Mouse (Mus musculus): ENCODE measurements around the gene Cdkal1. TPM values are rescaled to one million over a fixed set of nuclear protein-coding genes. Genes with fewer than 3 reads are reported as not detected.

Gene Cdkal1
- polyA plus RNA-seq, 2 experiments: 10.8 to 29.8 TPM

- no peak for ATAC-seq (ENCODE audit: low FRiP score, low read depth)
These were observed 95.6 kb downstream of the Cdkal1 start for GRCm38 (mm10) chr13:29759691-29760467.

GRCm38 (mm10) chr13:29756052-29756451 lies 99.4 kb downstream of the Cdkal1 start:
- H3K4me3 ChIP-seq (replicated peaks; ENCODE audit: low read length): no peak overlapping the region
- H3K27ac ChIP-seq (replicated peaks; ENCODE audit: low read depth, low read length): no peak overlapping the region
- no peaks in the 10 kb centered on the region for H3K36me3 ChIP-seq (ENCODE audit: control insufficient read depth, insufficient read depth, low read length)
- H3K4me1 ChIP-seq (ENCODE audit: control insufficient read depth, insufficient read depth, low read length): peaks cover 7% of the 10 kb centered on the region
- no peak overlapping the region for H3K9ac ChIP-seq (ENCODE audit: low read depth, low read length, severe bottlenecking)
- ATAC-seq (ENCODE audit: low FRiP score, low read depth) (no peak), DNase-seq (ENCODE audit: low spot score) (no peak)
- H3K9me3 ChIP-seq (ENCODE audit: control insufficient read depth, low read length): no peaks in the 10 kb centered on the region
- TF ChIP-seq POLR2A (IDR thresholded peaks at IDR 0.05; ENCODE audit: borderline replicate concordance, extremely low read depth, insufficient read depth, insufficient read length): no peak
- H3K4me2 ChIP-seq (replicated peaks; ENCODE audit: low read depth, low read length, severe bottlenecking): no peak overlapping the region
- H3K27me3 ChIP-seq (ENCODE audit: control insufficient read depth, insufficient read depth, low read length): no peaks in the 10 kb centered on the region
- 89% methylated on average over 3 of the region's 3 CpGs for WGBS

More at GRCm38 (mm10) chr13:29759691-29760467, 95.6 kb downstream of the Cdkal1 start:
- Histone ChIP-seq H3K36me3 (ENCODE audit: control insufficient read depth, insufficient read depth, low read length) (no peaks in the 10 kb centered on the region), H3K4me1 (ENCODE audit: control insufficient read depth, insufficient read depth, low read length) (peaks cover 7% of the 10 kb centered on the region), H3K4me2 (replicated peaks; ENCODE audit: low read depth, low read length, severe bottlenecking) (no peak overlapping the region), H3K4me3 (replicated peaks; ENCODE audit: low read length) (no peak overlapping the region), H3K9me3 (ENCODE audit: control insufficient read depth, low read length) (no peaks in the 10 kb centered on the region), H3K27ac (replicated peaks; ENCODE audit: low read depth, low read length) (no peak overlapping the region), H3K9ac (ENCODE audit: low read depth, low read length, severe bottlenecking) (no peak overlapping the region), H3K27me3 (ENCODE audit: control insufficient read depth, insufficient read depth, low read length) (no peaks in the 10 kb centered on the region)
- WGBS: 74% methylated on average over 5 of the region's 5 CpGs
- no peak for TF ChIP-seq POLR2A (IDR thresholded peaks at IDR 0.05; ENCODE audit: borderline replicate concordance, extremely low read depth, insufficient read depth, insufficient read length)
- no peak for DNase-seq (ENCODE audit: low spot score)

GRCm38 (mm10) chr13:29753254-29753653 lies 102.2 kb downstream of the Cdkal1 start:
- H3K4me2 ChIP-seq (replicated peaks; ENCODE audit: low read depth, low read length, severe bottlenecking): no peak overlapping the region
- no peak for ATAC-seq (ENCODE audit: low FRiP score, low read depth)
- TF ChIP-seq POLR2A (IDR thresholded peaks at IDR 0.05; ENCODE audit: borderline replicate concordance, extremely low read depth, insufficient read depth, insufficient read length): no peak

GRCm38 (mm10) chr13:29752061-29752460 lies 103.4 kb downstream of the Cdkal1 start:
- WGBS: 77% methylated on average over 6 of the region's 6 CpGs
- DNase-seq (ENCODE audit: low spot score): no peak
- ATAC-seq (ENCODE audit: low FRiP score, low read depth): no peak
- H3K9ac ChIP-seq (ENCODE audit: low read depth, low read length, severe bottlenecking): no peak overlapping the region
- no peaks in the 10 kb centered on the region for H3K9me3 ChIP-seq (ENCODE audit: control insufficient read depth, low read length)
- no peak overlapping the region for H3K4me3 ChIP-seq (replicated peaks; ENCODE audit: low read length)
- H3K27ac ChIP-seq (replicated peaks; ENCODE audit: low read depth, low read length): no peak overlapping the region
- H3K36me3 ChIP-seq (ENCODE audit: control insufficient read depth, insufficient read depth, low read length): no peaks in the 10 kb centered on the region
- H3K4me1 ChIP-seq (ENCODE audit: control insufficient read depth, insufficient read depth, low read length): peaks cover 5% of the 10 kb centered on the region; the same call in 1 of the 2 replicates
- no peak for TF ChIP-seq POLR2A (IDR thresholded peaks at IDR 0.05; ENCODE audit: borderline replicate concordance, extremely low read depth, insufficient read depth, insufficient read length)
- no peak overlapping the region for H3K4me2 ChIP-seq (replicated peaks; ENCODE audit: low read depth, low read length, severe bottlenecking)
- no peaks in the 10 kb centered on the region for H3K27me3 ChIP-seq (ENCODE audit: control insufficient read depth, insufficient read depth, low read length)

More at GRCm38 (mm10) chr13:29753254-29753653, 102.2 kb downstream of the Cdkal1 start:
- Histone ChIP-seq H3K9ac (ENCODE audit: low read depth, low read length, severe bottlenecking) (no peak overlapping the region), H3K4me3 (replicated peaks; ENCODE audit: low read length) (no peak overlapping the region), H3K4me1 (ENCODE audit: control insufficient read depth, insufficient read depth, low read length) (no peaks in the 10 kb centered on the region), H3K36me3 (ENCODE audit: control insufficient read depth, insufficient read depth, low read length) (no peaks in the 10 kb centered on the region), H3K9me3 (ENCODE audit: control insufficient read depth, low read length) (no peaks in the 10 kb centered on the region), H3K27me3 (ENCODE audit: control insufficient read depth, insufficient read depth, low read length) (no peaks in the 10 kb centered on the region), H3K27ac (replicated peaks; ENCODE audit: low read depth, low read length) (no peak overlapping the region)
- 93% methylated on average over 3 of the region's 3 CpGs for WGBS
- no peak for DNase-seq (ENCODE audit: low spot score)

GRCm38 (mm10) chr13:29751201-29751600 lies 104.3 kb downstream of the Cdkal1 start:
- Histone ChIP-seq H3K4me3 (replicated peaks; ENCODE audit: low read length) (no peak overlapping the region), H3K4me1 (ENCODE audit: control insufficient read depth, insufficient read depth, low read length) (peaks cover 12% of the 10 kb centered on the region; the same call in 1 of the 2 replicates), H3K4me2 (replicated peaks; ENCODE audit: low read depth, low read length, severe bottlenecking) (no peak overlapping the region), H3K9me3 (ENCODE audit: control insufficient read depth, low read length) (no peaks in the 10 kb centered on the region), H3K27ac (replicated peaks; ENCODE audit: low read depth, low read length) (no peak overlapping the region), H3K9ac (ENCODE audit: low read depth, low read length, severe bottlenecking) (no peak overlapping the region), H3K27me3 (ENCODE audit: control insufficient read depth, insufficient read depth, low read length) (no peaks in the 10 kb centered on the region), H3K36me3 (ENCODE audit: control insufficient read depth, insufficient read depth, low read length) (no peaks in the 10 kb centered on the region)
- no peak for TF ChIP-seq POLR2A (IDR thresholded peaks at IDR 0.05; ENCODE audit: borderline replicate concordance, extremely low read depth, insufficient read depth, insufficient read length)
- no peak for DNase-seq (ENCODE audit: low spot score)
- ATAC-seq (ENCODE audit: low FRiP score, low read depth): no peak
- WGBS: 85% methylated on average over 5 of the region's 5 CpGs

Data from limb, embryonic 14.5 days (tissue).